Mouse (Mus musculus) cerebellum, adult (tissue): Measurements from ENCODE around the gene Shkbp1.
A peak's percentile ranks its signal among the peaks of the same experiment; 100 is the strongest.

Experiments
- ATAC-seq: cut with Nextera tagmentation; 2 replicates; pipeline ENCODE4 v1.9.2; 2017; ENCODE audit warnings: mild to moderate bottlenecking, moderate library complexity, mixed read lengths; ENCODE audit not compliant: insufficient number of reproducible peaks, low FRiP score, low TSS enrichment

The Shkbp1 gene

DNA sequence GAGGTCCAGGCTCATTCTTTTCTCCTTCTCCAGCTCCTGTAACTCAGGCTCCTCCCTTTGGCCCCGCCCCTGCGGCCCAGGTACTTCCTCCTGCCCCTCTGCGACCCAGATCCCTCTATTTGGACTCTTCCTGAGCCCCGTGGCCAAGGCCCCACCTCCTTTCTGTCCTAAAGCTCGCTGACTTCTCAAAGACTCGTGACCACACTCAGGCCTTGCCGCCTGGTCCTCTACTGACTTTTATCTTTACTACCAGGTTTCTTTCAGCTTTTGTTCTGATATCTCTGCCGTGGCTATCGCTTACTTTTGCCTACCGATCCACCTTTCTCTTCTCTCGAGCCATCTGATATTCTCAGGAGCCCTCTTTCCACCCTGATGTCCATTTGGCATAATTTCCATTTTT lies 12.2 kb upstream of the Shkbp1 start:
- ATAC-seq, result no peak

DNA sequence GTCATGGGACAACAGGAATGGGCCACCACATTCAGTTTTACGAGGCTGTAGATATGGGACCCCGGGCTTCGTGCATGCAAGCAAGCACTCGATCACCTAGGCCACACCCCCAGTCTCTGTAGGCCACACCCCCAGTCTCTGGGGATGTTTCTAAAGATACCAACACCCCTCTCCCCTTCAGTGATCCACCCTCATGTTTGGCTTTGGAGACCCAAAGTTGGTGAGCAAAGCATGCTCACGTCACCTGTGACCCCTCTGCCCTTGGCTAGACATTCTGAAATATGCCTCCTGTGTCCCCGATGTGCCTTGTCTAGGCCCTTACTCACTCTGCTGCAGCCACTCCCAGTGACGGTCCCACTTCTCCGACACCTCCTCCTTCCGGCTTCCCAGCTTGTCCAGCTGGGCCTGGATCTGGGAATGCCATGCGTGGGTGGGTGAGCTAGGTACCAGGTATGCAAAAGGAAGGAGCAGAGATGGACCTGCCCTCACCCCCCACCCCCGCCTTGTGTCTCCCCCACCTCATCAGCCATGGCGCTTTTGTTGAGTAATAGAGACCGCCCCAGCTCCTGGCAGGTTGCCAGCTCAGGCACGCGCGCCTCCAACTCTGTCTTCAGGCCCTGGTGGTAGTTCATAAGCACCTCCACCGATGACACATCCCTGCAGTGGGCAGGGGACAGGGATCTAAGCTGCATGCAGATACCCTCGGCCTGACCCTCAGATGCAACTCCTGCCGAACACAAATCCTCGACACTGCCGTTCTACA lies 10.4 kb upstream of the Shkbp1 start:
- no peak for ATAC-seq

DNA sequence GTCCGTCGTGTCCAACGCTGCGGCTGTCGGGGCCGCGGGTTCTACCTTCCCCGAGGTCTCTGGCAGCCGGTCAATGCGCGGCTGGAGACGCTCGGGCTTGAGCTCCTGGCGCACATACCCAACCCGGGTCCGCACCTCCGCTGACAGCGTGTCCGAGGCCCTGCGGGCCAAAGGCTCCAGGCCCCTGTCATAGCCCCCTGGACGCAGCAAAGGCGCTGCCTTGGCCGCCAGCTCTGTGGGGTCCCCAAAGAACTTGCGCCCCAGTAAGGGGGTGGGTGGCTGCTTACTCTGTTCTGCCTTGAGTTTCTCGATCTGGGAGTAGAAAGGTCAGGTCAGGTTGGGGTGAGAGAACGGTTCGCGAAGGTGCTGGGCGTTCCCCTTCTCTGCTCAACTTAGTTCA lies 8.6 kb upstream of the Shkbp1 start:
- ATAC-seq, result no peak

DNA sequence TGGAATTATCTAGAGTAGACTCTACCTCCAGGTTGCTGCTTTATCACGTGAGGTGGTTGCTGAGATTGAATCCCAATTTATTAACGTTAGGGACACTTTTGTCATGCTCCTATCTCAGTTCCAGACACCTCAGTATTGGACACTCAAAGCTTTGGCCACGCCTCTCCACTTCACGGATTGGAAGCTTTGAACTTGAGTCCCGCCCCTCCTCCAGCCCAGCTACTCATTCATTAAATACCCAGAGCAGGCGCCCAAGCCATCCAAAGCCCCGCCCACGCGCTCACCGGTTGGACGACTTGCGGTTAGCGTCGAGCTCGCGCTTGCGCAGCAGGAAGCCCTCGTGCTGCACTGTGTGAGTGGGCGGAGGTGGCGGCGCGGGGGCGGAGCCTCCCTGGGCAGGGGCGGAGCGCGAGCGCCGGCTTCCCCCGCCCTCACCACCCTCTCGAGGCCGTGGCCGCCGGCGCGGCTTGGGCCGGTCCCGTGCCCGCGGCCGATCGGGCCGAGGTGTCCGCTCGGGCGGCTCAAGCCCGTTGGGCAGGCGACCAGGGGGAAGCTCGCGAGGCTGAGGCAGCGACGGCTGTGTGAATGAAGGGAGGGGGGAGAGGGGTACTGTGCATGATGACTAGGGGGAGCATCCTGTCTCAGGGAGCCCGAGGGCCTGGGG lies 5.6 kb upstream of the Shkbp1 start:
- peak; percentile 77 for ATAC-seq

DNA sequence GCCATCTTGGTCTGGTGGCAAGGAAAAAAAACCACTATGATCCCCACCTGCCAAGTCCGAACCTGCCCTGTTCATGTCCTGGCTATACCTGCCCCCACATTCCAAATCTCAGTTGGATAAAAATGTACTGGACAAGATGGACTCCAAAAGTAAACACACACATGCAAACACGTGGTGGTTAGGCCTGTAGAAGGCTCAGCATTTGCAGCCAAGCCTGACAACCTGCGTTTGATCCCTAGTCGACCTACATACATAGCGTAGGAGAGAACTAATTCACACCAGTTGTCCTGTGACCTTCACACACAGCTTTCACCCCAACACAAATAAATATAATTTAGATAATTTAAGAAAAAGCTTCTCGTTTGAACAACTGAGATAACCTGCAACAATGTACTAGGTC lies 4.9 kb upstream of the Shkbp1 start:
- ATAC-seq, result no peak

DNA sequence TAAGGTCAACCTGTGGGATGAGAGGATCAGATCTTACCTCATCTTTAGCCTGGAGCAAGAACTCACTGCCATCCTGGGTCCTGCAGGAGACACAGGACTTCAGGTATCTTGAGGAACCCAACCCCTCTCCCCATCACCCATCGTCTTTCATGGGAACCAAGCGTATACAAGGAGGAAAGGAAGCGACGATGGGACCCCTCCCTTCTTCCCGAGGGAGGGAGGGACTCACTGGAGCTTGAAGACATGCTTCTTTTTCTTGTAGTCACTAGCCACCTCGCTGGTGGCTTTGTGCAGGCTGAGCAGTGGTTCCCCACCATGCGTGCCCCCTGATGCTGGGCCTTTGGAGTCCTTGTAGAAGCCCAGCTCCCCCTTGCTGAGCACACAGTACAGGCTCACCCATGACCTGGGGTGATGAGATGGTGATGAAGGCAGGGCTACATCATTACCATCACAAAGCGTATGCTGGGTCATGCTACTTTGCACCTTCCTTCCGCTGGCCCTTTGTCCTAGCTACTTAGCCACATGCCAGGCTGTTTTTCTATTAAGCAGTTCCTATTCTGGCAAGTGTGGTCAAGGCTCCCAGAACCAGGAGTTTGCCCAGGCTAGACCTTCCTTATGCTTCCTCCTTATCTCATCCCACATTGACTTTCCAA lies 4.0 kb upstream of the Shkbp1 start:
- ATAC-seq, result no peak

DNA sequence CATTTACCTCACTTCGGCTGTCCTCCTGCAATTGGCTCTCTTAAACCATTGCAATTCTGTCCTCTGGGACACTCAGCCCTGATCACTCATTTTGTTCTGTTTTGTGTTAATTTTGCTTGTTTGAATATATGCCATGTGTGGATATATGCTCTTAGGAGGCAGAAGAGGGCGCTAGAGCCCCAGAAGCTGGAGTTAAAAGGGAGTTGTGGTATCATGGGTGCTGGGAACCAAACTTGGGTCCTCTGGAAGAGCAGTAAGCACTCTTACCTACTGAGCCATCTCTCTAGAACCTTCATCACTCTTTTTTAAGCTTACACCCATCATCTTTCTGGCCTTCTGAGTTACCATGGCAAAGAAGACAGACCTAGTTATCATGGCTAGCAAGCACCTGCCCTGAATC lies 3.3 kb upstream of the Shkbp1 start:
- no peak for ATAC-seq

DNA sequence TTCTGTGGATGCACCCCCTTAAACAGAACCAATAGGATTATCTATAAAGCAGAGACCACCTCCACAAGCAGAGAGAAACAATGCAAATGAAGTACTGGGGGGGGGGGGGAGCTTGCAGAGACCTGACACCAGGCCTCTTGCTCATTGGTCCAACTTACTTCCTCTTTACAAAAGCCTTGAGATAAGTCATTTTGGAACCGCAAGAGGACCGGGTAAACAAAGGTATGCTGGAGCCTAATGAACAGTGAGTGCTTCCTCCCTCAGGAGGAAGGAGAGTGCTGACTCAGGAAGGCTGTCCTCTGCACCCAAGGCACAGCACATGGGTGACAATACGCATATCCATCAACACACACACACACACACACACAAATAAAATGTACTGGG lies 1.8 kb upstream of the Shkbp1 start:
- ATAC-seq, result no peak

DNA sequence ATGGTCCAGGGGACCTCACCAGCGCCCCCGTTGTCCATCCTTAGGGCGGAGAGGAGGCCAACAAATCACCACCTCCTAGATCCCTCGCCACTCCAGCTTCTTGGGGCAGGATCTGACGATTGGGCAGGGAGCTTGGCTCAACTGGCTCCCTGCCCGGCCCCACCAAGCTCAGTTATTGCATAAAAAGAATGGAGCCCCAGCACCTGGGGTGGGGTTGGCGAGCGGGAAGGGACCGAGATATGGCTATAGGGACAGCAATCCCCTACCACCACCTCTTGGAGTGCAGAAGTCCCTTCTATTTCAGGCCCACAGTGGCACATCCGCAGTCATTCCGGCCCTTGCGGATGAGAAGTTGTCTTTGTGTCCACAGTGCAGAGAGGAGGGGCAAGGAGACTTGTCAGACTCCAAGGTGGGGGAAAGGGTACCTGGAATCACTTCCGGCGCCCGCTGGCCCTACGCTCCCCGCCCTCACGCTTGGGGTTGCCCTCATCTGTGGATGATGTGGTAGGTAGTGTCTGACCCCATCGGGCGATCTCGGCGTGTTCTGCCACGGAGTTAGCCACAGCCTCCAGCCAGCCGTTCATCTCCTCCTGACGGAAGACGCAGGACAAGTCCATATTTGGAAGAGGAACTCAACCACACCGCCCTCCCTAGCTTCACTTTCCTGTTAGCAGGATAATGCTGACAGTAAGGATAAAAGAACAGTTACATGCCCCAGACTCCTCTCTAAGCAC lies 1.2 kb upstream of the Shkbp1 start, which contains the start of gene Gm20479:
TSS of gene Gm20479 (minus strand) at position 559 of the 734 bp plus-strand sequence.
- no peak for ATAC-seq

DNA sequence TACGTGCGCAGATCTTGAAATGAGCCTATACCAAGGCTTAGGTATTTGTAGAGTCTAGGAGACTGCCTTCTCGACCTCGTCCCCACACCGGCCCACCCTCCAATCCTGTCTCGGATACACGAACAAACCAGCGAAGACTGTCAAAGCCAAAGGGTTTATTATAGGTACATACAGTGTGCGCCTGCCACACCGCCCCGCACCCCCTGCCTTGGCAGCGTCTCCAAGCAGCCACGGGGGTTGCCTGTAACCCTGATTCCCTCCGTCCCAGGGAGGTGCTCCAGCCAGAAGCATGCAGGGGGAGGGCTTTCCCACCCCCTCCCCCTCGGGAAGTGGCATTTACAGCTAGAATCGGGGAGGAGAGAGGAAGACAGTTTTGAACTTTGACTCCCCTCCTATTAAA lies 429 bp upstream of the Shkbp1 start:
- ATAC-seq, result 0 out of 2 replicates have a peak, but pooled peaks have one; percentile 2

DNA sequence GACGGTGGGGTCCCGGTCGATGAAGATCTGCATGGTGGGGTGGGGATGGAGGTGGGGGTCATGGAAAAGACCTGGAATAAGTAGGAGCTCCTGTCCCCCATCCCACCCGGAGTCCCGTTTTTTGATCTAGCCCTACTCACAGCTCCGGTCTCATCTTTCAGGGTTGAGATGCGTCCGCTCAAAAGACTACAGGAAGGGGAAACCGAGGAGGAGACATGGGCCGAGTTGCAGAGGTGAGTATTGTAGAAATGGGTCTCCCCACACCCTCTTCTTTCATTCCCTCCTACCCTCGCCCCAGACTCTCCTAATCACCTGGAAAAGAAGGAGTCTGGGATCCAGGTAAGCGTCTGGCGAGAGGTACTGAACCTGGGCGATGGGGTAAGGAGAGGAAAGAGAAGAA lies 558 bp downstream of the Shkbp1 start:
- ATAC-seq, result no peak

DNA sequence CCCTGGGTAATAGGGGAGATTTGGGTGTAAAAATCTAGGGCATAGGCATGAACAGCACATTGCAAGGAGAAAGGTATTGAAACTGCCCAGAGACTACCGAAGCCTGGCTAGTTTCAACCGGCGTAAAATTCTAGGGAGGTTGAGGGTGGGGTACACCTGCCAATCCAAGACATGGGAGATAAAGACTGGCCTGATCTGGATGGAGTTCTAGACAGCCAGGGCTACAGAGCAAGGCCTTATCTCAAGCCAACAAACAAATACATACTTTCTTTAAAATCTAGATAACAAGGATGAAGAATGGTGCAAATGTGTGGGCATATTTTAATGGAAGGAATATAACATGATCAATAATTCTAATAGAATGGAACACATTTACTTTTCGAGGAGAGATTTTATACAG lies 1.0 kb downstream of the Shkbp1 start:
- no peak for ATAC-seq

DNA sequence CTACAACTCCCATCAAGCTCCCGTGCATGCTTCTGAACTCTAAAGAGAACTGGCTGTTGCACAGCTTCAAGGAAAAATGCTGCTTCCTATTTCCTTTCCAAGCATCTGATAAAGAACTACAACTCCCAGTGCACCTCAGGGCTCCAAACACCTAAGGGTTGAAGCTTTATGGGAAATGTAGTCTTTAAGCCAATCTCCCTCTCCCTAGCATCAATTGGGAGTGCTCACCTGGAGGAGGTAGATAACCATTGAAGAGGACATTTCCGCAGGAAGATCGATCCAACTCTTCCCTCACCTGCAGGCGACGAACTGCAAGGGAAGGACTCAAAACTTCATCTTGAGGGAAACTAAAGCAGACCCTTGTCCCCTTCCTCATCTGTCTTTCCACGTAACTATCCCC lies 1.7 kb downstream of the Shkbp1 start:
- peak; percentile 67; the same call in 1 of the 2 replicates for ATAC-seq

DNA sequence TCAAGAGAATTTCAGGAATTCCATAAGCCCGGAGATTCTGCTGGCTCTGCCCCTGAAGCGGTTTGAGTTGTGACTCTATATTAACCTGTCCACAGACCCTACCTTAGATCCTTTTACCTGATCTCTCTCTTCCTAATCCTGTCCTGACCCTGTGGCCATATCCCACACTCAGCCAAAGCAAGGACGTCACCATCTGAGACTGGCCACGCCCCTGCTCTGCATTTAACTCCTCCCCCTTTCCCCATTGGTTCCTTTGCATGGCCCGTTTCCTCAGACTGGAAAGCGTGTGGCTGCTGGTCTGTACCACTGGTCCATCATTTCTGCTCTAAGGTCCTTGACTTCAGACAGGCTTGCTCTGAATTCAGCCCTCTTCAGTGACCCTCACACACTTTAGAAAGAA lies 10.4 kb downstream of the Shkbp1 start:
- no peak for ATAC-seq

DNA sequence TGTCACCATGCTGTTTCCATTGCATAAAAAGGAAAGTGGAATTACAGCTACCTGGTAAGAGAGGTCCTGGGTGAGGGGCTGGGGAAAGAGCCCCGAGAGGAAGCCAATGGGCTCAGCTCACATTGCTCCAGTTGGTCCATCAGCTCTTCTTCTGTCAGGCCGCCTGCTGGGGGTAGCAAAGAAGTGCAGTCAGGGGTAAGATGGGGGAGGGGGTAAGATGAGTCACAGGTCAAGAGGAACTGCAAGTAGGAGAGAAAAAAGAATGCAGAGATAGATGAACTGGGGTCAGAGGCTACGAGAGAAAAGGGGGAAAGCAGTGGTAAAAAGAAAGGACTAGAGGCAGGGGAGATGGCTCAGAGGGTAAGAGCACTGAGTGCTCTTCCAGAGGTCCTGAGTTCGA lies 13.2 kb downstream of the Shkbp1 start:
- no peak for ATAC-seq

DNA sequence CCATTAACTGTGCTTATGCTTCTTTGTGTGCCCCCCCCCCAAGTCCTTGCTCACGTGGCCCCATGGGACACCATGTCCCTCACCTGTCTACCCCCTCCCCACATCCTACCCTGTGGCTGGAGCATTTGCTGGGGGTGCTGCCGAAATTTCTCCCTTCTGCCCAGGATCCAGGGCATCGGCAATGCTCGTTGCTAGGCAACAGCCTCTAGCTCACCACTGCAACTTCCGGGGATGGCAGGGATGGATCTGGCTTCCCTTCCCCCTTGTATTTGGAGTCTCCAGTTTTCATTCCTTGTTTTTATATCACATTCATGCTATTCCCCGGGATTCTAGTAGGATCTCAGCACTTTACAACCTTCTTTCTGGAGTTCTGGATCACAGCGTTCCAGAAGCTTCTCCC lies 16.3 kb downstream of the Shkbp1 start:
- no peak for ATAC-seq

DNA sequence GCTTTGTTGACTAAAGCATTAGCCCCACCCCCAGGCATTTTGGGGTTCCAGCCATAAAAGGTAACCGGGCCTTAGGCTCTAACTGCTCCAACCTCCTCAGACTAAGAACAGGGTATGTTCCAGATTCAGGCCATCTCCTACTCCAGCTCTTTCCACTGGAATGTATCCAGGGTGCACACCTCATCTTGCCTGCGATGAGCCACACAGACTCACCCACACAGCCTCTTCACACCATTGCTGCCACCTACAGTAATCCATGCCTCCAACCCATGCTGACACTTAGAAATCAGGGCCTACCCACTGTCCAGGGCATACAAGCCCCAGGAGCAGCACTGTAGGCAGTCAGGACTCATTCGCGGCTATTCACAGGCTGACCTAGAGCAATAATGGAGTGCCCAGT lies 16.7 kb downstream of the Shkbp1 start:
- ATAC-seq, result no peak

DNA sequence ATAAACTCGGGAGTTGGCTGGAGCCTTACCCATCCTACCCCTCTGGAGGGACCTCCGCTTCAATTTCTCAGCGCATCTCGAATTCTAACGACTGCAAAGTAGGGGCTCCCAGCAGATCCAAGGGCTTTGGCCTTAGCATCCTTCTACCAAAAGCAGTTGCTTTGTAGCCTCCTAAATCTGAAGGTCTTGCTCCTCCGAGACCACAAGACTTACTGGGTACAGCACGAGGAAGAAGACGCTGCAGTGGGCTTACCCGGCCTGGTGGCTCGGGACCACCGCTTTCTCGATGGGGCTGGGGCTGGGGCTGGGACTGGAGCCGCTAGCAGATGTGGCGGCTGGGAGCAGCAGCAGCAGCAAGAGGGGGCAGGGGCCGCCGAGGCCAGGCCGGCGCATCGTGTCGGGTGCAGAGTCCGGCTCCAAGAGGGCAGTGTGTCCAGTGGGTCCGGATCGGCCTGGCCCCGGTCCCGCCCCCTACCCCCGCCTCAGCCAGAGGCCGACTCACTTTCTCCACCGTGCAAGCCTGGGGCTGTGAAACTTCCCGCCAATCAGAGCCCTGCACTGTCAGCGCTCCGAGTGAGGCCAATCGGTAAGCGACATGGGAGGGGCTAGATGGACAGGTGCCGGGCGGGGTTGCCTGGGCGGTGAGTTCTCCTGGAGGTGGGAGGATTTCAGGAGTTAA lies 18.5 kb downstream of the Shkbp1 start, which contains the start of gene Ltbp4:
TSS of gene Ltbp4 (minus strand) at position 518 of the 679 bp plus-strand sequence.
- no peak for ATAC-seq

DNA sequence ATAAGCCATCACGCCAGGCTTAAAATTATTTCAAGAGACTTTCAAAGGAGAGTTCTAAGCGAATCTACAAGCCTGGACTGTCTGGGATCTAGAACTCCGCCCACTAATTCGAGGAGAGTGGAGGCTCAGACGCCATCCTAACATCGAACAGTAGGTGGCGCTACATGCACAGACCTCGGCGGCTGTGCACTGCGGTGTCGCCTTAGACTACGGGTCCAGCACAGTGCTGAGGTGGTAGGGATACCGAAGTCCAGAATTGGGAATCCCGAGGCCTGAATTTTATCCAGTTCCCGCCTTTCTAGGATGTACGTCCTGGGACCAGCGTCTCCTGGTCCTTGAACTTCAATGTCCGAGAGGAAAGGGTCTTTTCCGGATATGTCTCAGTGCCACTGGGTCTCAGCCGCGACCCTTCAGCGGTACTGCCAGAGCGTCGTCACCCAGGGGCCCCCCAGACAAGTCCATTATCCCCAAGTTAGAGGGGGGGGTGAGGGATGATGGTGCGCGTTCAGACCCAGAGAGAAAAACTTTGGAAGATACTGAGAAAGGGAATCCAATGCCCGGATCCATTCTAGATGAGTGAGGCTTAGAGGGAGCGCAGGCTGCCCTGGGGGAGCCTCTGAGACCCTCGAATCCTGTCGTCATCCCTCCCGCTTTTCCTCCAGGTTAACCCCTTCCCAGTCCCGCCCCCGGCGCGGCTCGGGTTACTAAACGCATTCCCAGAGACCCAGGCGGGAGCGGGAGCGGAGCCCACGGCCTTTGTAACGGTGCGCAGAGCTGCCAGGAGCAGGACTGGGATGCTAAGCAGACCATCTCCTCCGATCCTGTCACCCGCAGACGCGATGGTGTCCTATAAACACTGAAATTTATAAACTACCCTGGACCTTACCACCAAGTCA lies 19.6 kb downstream of the Shkbp1 start:
- ATAC-seq, result peak; percentile 65; the same call in 1 of the 2 replicates
